ENCODE assay signal across 8 mouse cellular contexts in the genomic region with DNA sequence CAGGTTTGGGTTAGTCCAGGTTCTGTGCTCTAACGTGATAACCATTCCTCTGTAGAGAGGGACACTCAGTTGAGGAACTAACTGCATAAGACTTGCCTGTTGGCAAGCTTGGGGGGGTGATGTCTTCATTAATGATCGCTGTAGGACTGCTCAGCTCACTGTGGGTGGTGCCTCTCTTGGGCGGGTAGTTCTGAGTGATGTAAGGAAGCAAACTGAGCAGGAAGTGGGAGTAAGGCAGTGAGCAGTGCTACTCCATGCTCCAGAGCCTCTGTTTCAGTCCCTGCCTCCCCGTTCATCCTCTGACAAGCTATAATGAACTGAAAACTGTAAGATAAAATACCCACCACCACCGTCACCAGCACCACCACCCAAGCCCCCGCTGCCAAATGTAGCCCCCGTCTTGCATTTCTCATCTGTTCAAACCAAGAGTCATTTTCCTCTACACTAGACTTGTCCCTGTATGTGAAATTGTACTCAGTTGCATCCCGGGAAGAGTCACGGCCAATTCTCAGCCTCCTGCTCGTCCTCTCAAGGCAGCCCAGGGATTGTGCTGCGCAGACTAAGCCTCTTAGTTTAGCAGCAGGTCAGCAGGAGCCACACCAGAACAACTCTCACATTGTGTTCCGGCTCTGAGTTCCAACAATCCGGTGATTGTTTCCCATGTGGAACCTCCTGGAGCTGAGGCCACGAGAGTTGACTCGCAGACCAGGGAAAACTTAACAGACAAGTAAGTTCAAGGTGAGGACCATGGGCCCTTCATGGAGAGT. TPM values are rescaled to one million over a fixed set of nuclear protein-coding genes. Genes with fewer than 3 reads are reported as not detected.
DNase-seq lines count a peak whose midpoint lies in the region; ATAC-seq and TF ChIP-seq lines count a peak whose summit lies in the region.

No protein-coding gene starts in this region.

- H3K4me3 ChIP-seq in embryonic facial prominence, embryonic 10.5 days = no peak overlapping the region
- H3K4me3 ChIP-seq in heart, embryonic 15.5 days = no peak overlapping the region
- H3K4me3 ChIP-seq in midbrain, postnatal 0 days (ENCODE audit: low read depth, low read length) = no peak overlapping the region

- H3K27ac ChIP-seq in embryonic facial prominence, embryonic 10.5 days (replicated peaks) = peak overlapping the region; percentile 58
- peak overlapping the region; percentile 54; the same call in 1 of the 2 replicates for H3K27ac ChIP-seq in heart, embryonic 15.5 days
- no peak overlapping the region for H3K27ac ChIP-seq in midbrain, postnatal 0 days (ENCODE audit: low read depth, low read length)

- TF ChIP-seq CTCF in midbrain, postnatal 0 days (IDR thresholded peaks at IDR 0.05) = no peak

- DNase-seq in left cerebral cortex, adult 9 months (ENCODE audit: low spot score in 2 of 2) = peak; percentile 6 to 7
- no peak for DNase-seq in left cerebral cortex, postnatal 4 days
- DNase-seq in embryonic facial prominence, embryonic 10.5 days (ENCODE audit: low spot score) = peak; percentile 43
- DNase-seq in midbrain, postnatal 0 days (ENCODE audit: low spot score) = no peak
- no peak for DNase-seq in urinary bladder, adult 18-20 months (ENCODE audit: low spot score in 2 of 2)
- no peak for DNase-seq in frontal cortex, postnatal 14 days (ENCODE audit: low spot score in 2 of 2)

- 0 out of 2 replicates have a peak, but pooled peaks have one; percentile 55 for ATAC-seq in heart, embryonic 15.5 days (replicated peaks; ENCODE audit: insufficient number of reproducible peaks, insufficient read depth, low FRiP score, low read depth)
- ATAC-seq in midbrain, postnatal 0 days (ENCODE audit: low FRiP score) = 0 out of 2 replicates have a peak, but pooled peaks have one; percentile 38
- no peak for ATAC-seq in megakaryocyte-erythroid progenitor cell, adult 5-6 weeks (replicated peaks; ENCODE audit: low FRiP score, low TSS enrichment, poor library complexity, severe bottlenecking)

- WGBS in embryonic facial prominence, embryonic 10.5 days = 32% methylated on average over 15 of the region's 15 CpGs
- 59% methylated on average over 15 of the region's 15 CpGs for WGBS in heart, embryonic 15.5 days
- WGBS in midbrain, postnatal 0 days = 19% methylated on average over 15 of the region's 15 CpGs

- no peak overlapping the region for H3K4me2 ChIP-seq in heart, embryonic 15.5 days
- no peak overlapping the region for H3K4me2 ChIP-seq in midbrain, postnatal 0 days (ENCODE audit: low read depth, low read length, poor library complexity, severe bottlenecking)

- H3K27me3 ChIP-seq in embryonic facial prominence, embryonic 10.5 days (replicated peaks; ENCODE audit: low read depth, poor library complexity, severe bottlenecking) = no peaks in the 10 kb centered on the region; the same call in 1 of the 2 replicates
- H3K27me3 ChIP-seq in heart, embryonic 15.5 days = 0 out of 2 replicates have a peak, but pooled peaks cover 3% of the 10 kb centered on the region
- H3K27me3 ChIP-seq in midbrain, postnatal 0 days (ENCODE audit: insufficient read depth, low read length) = no peaks in the 10 kb centered on the region

- H3K36me3 ChIP-seq in embryonic facial prominence, embryonic 10.5 days (replicated peaks) = no peaks in the 10 kb centered on the region
- no peaks in the 10 kb centered on the region for H3K36me3 ChIP-seq in heart, embryonic 15.5 days
- H3K36me3 ChIP-seq in midbrain, postnatal 0 days (ENCODE audit: insufficient read depth, low read length) = no peaks in the 10 kb centered on the region

- H3K4me1 ChIP-seq in embryonic facial prominence, embryonic 10.5 days = peaks cover 24% of the 10 kb centered on the region
- H3K4me1 ChIP-seq in heart, embryonic 15.5 days (replicated peaks) = peaks cover 16% of the 10 kb centered on the region
- H3K4me1 ChIP-seq in midbrain, postnatal 0 days (ENCODE audit: insufficient read depth, low read length) = peaks cover 5% of the 10 kb centered on the region; the same call in 1 of the 2 replicates

- intact Hi-C loops in left cerebral cortex, postnatal 4 days (cut with DNase I) = no loop called here

- H3K9me3 ChIP-seq in embryonic facial prominence, embryonic 10.5 days = no peaks in the 10 kb centered on the region
- no peaks in the 10 kb centered on the region for H3K9me3 ChIP-seq in heart, embryonic 15.5 days (replicated peaks)
- no peaks in the 10 kb centered on the region for H3K9me3 ChIP-seq in midbrain, postnatal 0 days (ENCODE audit: low read length)

- no peak overlapping the region for H3K9ac ChIP-seq in heart, embryonic 15.5 days
- H3K9ac ChIP-seq in midbrain, postnatal 0 days (replicated peaks; ENCODE audit: low read length, poor library complexity, severe bottlenecking) = no peak overlapping the region

RNA-seq across cellular contexts. Expression of gene Spata13, which starts 46.9 kb away (rescaled TPM):
- total RNA-seq in left cerebral cortex, postnatal 4 days (2021) = 10 to 100 TPM; 19.2 to 22.3 TPM
- 28.2 and 39.6 TPM in 2 replicates for polyA plus RNA-seq in embryonic facial prominence, embryonic 10.5 days (2016; fragmentation: Nextera tagmentation; extraction: Ambion mirVana)
- polyA plus RNA-seq in heart, embryonic 15.5 days (2015; fragmentation: Nextera tagmentation; extraction: Ambion mirVana) = 14.9 and 18.5 TPM in 2 replicates
- 28.0 and 33.0 TPM in 2 replicates for total RNA-seq in midbrain, postnatal 0 days (2014; rRNA removed)
- polyA plus RNA-seq in midbrain, postnatal 0 days (2015; fragmentation: Nextera tagmentation; extraction: Ambion mirVana) = 9.0 and 12.4 TPM in 2 replicates
- total RNA-seq in megakaryocyte-erythroid progenitor cell, adult 5-6 weeks (2014; fragmentation: Nextera tagmentation) = 1.7 and 2.7 TPM in 2 replicates
- 3.0 and 3.4 TPM in 2 replicates for total RNA-seq in megakaryocyte-erythroid progenitor cell, adult 5-6 weeks (2017)

Comparison
In these comparisons a context has a peak if more than half of its experiments do, and no peak if none do; other contexts are left out.
1. DNase-seq: peak in left cerebral cortex, adult 9 months (2 of 2) and embryonic facial prominence, embryonic 10.5 days (single experiment); none in left cerebral cortex, postnatal 4 days (single experiment), midbrain, postnatal 0 days (single experiment), urinary bladder, adult 18-20 months (0 of 2) and frontal cortex, postnatal 14 days (0 of 2).